Mouse (Mus musculus): ENCODE results near the gene Fasn.
"Not testable (repeated sequence)": the region's sequence is repeated elsewhere in the genome, so short reads cannot be mapped to it uniquely, and the experiment has no call there.

Fasn gene

DNA sequence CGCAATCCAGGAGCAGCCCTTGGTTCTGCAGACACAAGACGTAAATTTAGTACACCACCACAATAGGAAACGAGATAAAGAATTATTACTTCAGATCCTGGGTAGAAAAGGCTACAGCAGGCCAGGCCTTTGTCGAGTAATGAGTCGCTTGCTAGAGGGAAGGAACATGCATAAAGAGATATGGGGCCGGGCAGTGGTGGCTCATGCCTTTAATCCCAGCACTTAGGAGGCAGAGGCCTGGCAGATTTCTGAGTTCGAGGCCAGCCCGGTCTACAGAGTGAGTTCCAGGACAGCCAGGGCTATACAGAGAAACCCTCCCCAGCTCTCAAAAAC is 27.8 kb downstream of the Fasn start:
- no peak for DNase-seq (ENCODE audit: low spot score)

DNA sequence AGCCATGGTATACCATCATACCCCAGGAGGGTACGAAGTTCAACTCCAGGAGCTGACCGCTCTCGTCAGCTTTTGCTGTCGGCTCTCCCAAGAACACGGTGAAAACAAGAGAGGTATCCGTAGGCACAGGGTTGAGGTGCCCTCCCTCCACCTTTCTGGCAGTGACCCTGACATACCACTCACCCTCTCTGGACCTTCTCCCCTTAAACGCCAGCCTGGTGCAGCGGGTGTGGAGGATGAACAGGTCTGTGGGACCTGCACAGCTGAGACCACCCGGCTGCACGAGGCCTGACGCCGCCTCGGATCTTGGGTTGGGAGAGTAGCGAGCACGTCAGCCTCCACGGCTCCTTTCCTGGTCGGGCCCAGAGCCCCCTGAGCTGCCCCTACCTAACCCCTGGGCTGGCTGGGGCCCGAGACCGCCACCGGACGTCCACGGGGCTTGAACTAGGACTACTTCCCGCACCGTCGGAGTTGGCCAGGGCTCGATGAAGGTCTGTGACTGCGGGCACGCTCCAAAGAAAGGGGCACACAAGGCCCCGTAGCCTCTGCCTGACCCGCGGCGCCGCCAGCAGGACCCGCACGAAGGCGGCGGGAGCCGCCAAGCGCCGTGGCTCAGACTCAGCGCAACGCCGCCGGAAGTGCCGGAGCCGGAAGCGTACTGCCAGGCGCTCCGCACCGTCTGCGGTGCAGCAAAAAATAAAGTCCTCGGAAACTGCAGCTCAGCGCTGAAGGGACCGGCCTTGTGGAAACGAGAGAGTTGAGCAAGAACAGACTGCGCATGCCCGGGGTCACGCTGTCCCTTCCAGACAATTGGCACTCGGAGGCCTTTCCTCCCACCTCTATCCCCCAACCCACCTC is 28.4 kb downstream of the Fasn start, which contains the start of gene Dus1l:
Gene Dus1l (minus strand): TSS at position 648 of the 858 bp plus-strand sequence.
- DNase-seq (ENCODE audit: low spot score): peak; percentile 97

DNA sequence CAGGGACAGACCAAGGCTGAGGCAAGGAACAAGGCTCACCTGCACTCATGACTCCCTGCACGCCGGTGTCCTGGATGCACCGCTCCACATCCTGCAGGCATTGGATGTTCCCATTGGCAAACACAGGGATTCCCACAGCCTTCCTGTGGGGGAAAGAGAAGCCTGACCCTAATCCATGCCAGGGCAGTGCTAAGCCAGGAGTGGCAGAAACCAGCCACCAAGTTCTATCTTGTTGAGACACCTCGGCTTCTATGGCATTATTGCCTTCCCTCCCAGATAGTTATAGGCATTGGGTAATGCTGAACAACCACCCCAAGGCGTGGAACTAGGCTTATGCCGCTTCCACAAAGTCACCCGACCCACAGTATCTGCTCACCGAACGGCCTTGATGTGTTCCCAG is 31.7 kb downstream of the Fasn start:
- no peak for DNase-seq (ENCODE audit: low spot score)

DNA sequence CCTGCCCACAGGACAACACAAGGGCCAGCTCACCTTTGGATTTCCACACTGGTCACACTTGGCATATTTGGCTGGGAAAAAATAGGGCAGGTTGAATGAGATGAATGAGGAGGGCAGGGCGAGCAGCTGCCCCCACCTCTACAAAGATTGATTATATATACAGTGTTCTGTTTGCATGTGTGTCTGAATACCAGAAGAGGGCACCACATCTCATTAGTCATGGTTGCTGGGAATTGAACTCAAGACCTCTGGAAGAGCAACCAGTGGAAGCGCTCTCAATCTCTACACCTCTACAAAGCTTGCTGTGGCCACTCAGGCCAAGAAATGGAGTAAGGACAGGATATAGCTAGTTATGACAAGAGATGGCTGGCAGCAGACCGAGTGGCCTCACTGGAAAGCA is 34.5 kb downstream of the Fasn start:
- no peak for DNase-seq (ENCODE audit: low spot score)

DNA sequence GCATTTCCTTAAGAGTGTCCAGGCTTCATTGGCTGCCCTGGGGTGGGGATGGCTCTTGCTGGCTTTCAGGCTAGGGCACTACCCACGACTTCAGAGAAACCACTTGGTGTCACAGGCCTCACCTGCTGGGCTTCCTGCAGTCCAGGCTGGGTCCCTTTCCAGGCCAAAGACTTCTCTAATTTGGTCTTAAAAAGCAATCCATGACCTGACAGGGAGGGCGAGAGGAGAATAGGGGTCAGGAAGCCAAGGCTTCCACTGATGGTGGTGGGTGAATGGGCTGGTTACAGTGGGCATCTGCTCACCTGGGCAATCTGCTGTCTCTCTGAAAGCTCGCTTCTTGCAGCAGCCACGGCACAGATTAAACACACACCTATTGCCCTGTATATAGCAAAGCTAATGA is 35.0 kb downstream of the Fasn start:
- DNase-seq (ENCODE audit: low spot score): no peak

DNA sequence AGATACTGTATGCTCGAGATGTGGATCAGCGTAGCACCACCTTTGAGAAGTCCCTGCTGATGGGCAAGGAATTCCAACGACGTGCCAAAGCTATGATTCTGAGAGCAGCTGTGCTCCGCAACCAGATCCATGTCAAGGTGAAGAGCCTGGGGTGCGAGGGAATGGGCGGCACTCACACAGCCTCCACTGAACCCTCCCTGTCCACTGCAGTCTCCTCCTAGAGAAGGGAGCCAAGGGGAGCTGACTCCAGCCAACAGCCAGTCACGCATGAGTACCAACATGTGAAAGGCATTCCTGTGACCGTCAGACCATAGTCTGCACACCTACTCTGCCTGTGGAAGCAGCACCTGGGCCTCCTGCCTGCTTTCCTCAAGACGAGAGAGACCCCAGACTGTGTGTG is 35.9 kb downstream of the Fasn start:
- DNase-seq (ENCODE audit: low spot score): not testable (repeated sequence)

DNA sequence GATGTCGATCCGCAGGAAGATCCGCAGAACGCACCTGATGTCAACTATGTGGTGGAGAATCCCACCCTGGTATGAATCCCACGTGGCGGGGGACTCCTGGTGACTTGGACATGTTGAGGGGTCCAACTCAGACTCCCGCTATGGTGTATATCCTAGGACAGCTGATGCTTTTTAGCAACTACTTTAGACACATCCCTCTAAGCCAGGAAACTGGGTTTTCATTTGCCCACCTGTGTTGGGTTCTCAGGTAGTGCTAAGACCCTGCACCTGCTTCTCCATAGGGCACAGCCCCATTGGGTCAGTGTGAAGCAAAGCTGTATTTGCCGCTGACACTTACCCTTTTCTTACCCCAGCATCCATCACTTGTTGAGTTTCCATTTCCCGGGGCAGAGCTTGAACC is 39.2 kb downstream of the Fasn start:
- no peak for DNase-seq (ENCODE audit: low spot score)

DNA sequence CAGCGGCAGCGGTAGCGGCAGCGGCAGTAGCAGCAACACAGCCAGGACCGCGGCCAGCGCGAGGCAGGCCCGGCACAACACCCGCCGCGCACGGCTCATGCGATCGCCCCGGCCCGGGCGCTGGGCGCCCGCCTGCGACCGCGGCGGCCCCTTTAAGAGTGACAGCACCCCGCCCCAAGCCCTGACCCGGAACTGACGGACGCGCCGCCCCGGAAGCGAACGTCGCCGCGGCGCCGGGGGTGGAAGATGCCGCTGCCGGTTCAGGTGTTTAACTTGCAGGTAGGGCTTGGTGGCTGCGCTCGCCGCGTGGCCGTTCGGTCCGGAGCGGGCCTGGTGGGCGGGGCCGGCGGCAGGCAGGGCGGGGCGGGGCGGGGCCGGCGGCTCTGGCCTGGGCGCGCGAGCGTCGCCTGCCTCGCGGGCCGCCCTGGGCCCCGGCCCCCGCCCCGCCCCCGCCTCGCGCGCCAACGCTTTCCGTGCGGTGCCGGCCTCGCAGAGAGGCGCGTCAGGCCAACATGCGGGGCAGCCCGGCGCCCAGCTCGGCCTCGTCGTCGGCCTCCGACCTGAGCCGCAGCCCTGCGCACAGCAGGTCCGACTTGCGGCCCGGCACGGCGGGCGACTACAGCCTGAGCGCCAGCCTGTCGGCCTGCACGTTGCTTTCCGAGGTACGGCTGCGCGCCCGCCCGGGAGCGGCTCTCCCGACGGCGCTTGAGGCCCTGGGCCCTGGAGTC is 40.1 kb downstream of the Fasn start, which contains the start of the genes Rfng and Gps1:
Gene Rfng (minus strand): TSS at position 144 of the 728 bp plus-strand sequence.
Gene Gps1 (plus strand): TSS at position 209 of the 728 bp plus-strand sequence.
- peak; percentile 73 for DNase-seq (ENCODE audit: low spot score)

DNA sequence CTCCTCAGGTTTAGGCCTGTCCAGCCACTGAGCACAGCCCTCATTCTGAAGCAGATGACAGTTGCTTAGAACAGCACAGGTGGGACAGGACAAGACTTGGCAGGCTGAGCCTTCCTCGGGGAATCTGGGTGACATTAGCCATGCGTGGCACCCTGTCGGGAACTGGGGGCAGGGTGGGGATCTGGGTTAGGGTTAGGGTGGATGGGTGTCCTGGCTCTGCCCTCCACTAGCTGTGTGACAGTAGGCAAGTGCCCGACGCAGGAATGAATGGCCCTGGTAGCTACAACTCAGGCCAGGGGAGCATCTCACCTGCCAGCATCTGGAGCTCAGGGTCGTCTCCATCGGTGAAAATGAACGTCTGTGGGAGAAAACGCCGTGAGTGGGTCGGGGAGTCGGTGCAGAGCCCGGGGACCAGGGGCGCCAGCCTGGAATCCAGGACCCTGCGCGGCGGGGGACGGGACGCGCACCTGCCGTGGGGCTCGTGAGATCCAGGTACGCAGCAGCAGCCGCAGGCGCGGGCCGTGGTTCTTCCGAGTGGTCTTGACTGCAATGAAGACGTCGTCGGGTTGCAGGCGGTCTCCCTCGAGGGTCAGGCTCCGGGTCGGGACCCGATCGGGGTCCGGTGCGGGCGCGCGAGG is 40.8 kb downstream of the Fasn start:
- no peak for DNase-seq (ENCODE audit: low spot score)

DNA sequence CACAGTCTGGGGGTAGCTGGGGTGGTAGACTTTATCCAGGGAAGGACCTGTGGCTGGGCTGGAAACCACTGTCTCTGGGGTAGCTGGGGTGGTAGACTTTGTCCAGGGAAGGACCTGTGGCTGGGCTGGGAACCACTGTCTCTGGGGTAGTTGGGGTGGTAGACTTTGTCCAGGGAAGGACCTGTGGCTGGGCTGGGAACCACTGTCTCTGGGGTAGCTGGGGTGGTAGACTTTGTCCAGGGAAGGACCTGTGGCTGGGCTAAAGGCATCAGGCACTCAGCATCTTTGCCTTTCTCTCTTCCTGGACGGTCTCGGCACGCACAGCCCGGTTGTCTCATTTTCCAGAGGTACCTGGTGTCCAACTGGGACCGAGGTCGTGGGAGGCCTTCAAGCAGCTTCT is 43.0 kb downstream of the Fasn start:
- not testable (repeated sequence) for DNase-seq (ENCODE audit: low spot score)

DNA sequence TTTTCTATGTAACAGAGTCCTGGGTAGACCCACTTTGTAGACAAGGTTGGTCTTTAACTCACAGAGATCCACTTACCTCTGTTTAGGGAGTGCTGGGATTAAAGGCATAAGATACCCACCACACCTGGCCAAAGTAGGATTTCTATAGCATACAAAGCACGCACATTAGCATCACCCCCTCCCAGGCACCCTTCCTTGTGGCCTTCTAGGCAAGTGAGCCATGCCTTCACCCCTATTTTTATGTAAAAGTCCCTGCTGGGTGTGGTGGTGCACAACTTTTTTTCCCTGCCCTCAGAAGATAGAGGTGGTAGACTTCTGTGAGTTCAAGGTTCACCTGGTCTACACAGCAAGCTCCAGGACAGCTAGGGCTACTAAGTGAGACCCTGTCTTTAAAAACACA is 44.5 kb downstream of the Fasn start:
- DNase-seq (ENCODE audit: low spot score): no peak

DNA sequence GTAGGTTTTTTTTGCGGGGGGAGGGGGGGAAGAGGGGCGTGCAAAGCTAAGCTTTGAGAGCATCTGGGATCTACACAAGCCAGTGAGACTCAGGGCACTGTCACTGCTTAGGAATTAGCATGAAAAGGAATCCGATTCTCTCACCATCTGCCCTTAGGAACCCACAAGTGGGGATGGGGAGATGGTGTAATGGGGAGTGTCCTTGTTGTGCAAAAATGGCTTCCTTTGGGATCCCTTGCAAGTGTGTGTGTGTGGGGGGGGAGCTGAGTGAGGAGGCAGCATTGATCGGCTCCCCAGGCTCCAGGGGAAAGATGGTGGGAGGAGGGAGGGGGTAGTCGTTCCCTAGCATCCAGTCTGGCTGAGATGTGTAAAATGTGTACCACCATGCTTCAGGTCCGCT is 47.2 kb downstream of the Fasn start:
- no peak for DNase-seq (ENCODE audit: low spot score)

DNA sequence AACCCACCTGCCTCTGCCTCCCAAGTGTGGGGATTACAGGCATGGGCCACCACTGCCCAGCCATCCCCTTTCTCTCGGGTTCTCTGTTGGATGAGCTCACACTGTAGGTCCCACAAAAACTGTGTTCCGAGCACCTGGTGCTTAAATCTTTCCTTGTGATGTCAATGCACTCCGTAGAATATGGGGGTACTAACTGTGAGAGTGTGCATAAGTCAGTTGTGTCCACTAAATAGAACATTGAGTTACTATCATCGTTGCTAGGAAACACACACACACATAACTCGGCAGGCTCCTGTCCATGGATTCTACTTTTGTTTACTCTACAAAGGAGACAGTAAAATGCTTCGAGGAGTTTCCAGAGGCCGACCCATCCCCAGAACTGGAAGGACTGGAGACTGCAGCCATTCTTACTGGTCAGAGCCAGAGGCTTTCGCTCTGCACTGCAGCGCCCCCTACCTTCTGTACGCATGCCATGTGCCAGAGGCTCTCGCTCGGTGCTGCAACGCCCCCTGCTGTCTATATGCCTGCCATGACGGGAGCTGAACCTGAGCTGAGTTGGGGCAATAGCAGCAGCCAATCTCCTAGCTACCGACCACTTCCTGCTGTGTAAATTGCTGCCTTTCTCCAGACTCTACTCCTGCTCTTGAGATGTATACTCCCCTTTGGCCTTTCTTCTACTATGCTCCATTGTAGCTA is 48.4 kb downstream of the Fasn start:
- peak; percentile 88 for DNase-seq (ENCODE audit: low spot score)

DNA sequence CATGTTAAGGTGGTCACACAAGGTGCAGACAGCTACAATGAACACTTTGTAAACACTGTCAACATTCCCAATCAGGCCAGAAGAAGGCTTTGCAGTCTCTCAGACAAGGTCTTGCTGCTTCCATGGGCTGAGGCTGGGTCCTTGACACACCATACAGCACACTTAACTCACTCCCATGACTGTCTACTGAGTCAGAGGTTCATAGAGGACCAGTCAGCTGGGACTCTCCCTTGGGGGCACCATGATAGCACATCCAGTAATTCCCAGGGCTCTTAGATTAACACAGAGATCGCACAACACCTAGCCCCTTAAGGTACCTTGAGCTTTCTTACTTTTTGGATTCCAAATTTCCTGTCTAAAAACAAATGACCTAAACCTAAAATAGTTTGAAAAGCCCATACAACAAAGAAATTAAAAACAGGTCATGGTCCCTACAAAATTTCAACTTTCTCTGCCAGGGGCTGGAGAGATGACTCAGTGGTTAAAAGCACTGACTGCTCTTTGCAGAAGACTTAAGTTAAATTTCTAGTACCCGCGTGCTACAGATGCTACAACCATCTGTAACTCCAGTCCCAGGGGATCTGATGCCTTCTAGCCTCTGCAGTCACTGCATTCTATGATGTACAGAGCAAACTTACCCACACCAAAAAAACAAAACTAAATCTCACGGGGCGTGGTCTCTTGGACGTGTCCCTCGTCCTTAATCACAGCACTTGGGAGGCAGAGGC is 50.7 kb downstream of the Fasn start:
- no peak for DNase-seq (ENCODE audit: low spot score)

DNA sequence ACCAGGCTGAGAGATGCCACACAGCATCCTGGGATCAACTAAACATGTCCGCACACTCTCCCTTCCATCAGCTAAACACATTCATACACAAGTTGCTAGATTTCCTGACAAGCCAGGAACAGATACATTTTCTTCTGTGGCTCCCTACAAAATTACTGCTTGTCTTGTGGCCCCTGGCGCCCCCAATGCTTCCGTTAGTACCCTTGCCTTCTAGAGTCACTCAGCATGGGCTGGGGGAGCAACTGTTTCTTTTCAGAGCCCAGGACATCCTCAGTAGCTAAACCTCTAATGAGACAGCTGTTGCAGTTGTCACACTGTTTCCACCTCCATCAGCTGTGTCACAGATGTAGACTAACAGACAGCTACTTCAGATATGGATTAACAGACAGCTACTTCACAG is 51.6 kb downstream of the Fasn start:
- no peak for DNase-seq (ENCODE audit: low spot score)

DNA sequence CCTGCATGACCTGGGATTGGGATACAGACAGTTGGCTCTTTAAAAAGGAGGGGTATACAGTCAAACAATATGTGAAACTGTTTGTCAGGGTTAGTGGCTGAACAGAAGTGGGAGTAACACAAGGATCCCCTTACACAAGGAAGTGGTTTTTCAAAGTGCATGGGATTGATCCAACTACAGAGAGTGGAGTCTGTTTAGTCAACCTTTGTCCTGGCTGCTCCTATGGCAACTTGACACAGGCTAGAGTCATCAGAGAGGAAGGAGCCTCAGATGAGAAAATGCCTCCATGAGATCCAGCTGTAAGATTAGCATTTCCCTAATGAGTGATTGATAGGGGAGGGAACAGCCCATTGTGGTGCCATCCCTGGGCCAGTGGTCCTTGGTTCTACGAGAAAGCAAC is 56.1 kb downstream of the Fasn start:
- DNase-seq (ENCODE audit: low spot score): no peak

DNA sequence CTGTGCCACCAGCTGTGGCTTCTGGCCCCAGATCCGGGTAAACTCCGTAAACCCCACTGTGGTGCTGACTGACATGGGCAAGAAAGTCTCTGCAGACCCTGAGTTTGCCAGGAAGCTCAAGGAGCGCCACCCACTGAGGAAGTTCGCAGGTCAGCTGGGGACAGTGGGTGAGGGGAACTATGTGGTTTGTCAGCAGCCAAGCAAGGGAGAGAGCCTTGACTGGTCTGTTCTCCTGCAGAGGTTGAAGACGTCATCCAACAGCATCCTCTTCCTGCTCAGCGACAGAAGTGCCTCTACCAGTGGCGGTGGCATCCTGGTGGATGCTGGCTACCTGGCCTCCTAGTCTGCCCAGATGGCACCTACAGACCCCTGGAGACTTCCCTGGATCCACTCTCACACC is 57.3 kb downstream of the Fasn start:
- DNase-seq (ENCODE audit: low spot score): not testable (repeated sequence)

DNA sequence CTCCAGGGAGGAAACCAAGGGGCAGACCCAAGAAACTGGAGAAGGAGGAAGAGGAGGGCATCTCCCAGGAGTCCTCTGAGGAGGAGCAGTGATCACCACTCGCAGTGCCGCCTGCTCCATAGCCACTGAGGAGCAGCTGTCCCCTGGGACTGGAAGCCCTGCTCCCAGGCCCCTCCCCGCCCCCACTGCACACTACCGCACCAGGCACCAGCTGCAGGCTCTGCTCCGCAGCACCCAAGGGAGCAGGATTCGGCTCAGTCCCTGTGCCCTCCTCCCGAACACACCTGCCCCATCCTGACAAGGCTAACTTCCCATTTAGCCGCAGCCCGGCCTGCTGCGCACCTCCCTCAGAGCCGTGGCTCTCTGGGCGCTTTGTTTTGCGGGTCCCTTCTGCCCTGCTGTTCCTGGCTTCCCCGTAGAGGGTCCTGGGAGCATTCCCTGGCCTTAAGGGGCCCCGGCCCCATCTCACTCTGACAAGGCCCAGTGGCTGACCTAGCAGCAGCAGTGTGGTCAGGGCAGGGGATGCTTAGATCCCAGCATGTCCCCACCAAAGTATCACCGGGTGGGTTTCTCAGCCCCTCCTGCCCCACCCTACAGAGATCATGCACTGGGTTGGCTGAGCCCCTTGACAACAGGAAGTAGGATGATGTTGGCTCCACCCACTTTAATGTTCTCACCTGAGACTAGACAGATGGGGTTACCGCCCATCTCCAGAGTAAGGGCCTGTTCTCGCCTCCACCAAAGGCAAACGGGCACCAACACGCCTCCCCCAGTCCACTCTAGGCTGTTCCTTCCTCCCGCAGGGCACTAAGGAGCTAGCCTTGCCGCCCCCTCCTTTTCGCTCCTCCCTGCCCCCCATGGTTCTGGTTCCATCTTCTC is 61.0 kb downstream of the Fasn start:
- DNase-seq (ENCODE audit: low spot score): not testable (repeated sequence)

DNA sequence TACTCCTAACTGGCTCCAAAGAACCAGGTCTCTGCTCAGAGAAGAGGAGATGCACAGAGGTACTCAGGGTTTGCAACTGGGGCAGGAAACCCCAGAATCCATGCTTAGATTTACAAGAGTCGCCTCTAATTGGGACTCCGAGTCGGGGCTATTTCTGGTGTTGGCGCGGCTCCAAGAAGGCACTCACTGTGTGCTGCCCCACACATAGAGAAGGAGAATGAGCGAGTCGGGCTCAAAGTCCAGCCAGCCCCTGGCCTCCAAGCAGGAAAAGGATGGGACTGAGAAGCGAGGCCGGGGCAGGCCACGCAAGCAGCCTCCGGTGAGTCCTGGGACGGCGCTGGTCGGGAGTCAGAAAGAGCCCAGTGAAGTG is 61.7 kb downstream of the Fasn start, which contains the start of gene Hmga1b:
Gene Hmga1b (plus strand): TSS at position 123 of the 370 bp plus-strand sequence.
- DNase-seq (ENCODE audit: low spot score): not testable (repeated sequence)
